Mouse (Mus musculus): Measurements from ENCODE around the gene Zbtb16. TPM values are rescaled to one million over a fixed set of nuclear protein-coding genes. Genes with fewer than 3 reads are reported as not detected.

The Zbtb16 gene
- polyA plus RNA-seq, 1 experiment from 2014 or later, result 2.3 TPM

- Histone ChIP-seq H3K9me3 (ENCODE audit: control insufficient read depth, low read length) (no peaks in the 10 kb centered on the region; the same call in 1 of the 2 replicates), H3K27ac (ENCODE audit: low read depth, low read length) (no peak overlapping the region), H3K4me2 (no peak overlapping the region), H3K9ac (ENCODE audit: low read depth, low read length) (no peak overlapping the region), H3K4me3 (ENCODE audit: low read depth, low read length) (no peak overlapping the region), H3K4me1 (replicated peaks; ENCODE audit: control insufficient read depth, insufficient read depth, low read length) (no peaks in the 10 kb centered on the region), H3K36me3 (ENCODE audit: control insufficient read depth, insufficient read depth, low read length) (no peaks in the 10 kb centered on the region), H3K27me3 (replicated peaks; ENCODE audit: control insufficient read depth, insufficient read depth, low read length) (peaks cover 8% of the 10 kb centered on the region)
- 78% methylated on average over 8 of the region's 8 CpGs for WGBS
- DNase-seq (ENCODE audit: low spot score), result no peak
- ATAC-seq (replicated peaks; ENCODE audit: low FRiP score), result no peak
Observed at GRCm38 (mm10) chr9:48640881-48641280, 195.1 kb downstream of the Zbtb16 start.

GRCm38 (mm10) chr9:48638176-48638803 lies 197.7 kb downstream of the Zbtb16 start:
- WGBS, result 60% methylated on average over 15 of the region's 15 CpGs
- peak; percentile 25 for DNase-seq (ENCODE audit: low spot score)
- peaks cover 8% of the 10 kb centered on the region for H3K27me3 ChIP-seq (replicated peaks; ENCODE audit: control insufficient read depth, insufficient read depth, low read length)

GRCm38 (mm10) chr9:48637161-48637560 lies 198.9 kb downstream of the Zbtb16 start:
- peak; percentile 10 for DNase-seq (ENCODE audit: low spot score)
- H3K9ac ChIP-seq (ENCODE audit: low read depth, low read length), result no peak overlapping the region

More at GRCm38 (mm10) chr9:48638176-48638803, 197.7 kb downstream of the Zbtb16 start:
- no peak overlapping the region for H3K4me2 ChIP-seq
- no peak overlapping the region for H3K27ac ChIP-seq (ENCODE audit: low read depth, low read length)
- H3K9me3 ChIP-seq (ENCODE audit: control insufficient read depth, low read length), result no peaks in the 10 kb centered on the region
- H3K4me3 ChIP-seq (ENCODE audit: low read depth, low read length), result no peak overlapping the region
- no peaks in the 10 kb centered on the region for H3K36me3 ChIP-seq (ENCODE audit: control insufficient read depth, insufficient read depth, low read length)
- no peak for ATAC-seq (replicated peaks; ENCODE audit: low FRiP score)
- H3K4me1 ChIP-seq (replicated peaks; ENCODE audit: control insufficient read depth, insufficient read depth, low read length), result no peaks in the 10 kb centered on the region
- H3K9ac ChIP-seq (ENCODE audit: low read depth, low read length), result no peak overlapping the region

GRCm38 (mm10) chr9:48635576-48636350 lies 200.3 kb downstream of the Zbtb16 start:
- H3K36me3 ChIP-seq (ENCODE audit: control insufficient read depth, insufficient read depth, low read length), result no peaks in the 10 kb centered on the region
- no peak overlapping the region for H3K9ac ChIP-seq (ENCODE audit: low read depth, low read length)
- H3K27ac ChIP-seq (ENCODE audit: low read depth, low read length), result no peak overlapping the region
- H3K4me1 ChIP-seq (replicated peaks; ENCODE audit: control insufficient read depth, insufficient read depth, low read length), result no peaks in the 10 kb centered on the region
- H3K9me3 ChIP-seq (ENCODE audit: control insufficient read depth, low read length), result no peaks in the 10 kb centered on the region
- peaks cover 8% of the 10 kb centered on the region for H3K27me3 ChIP-seq (replicated peaks; ENCODE audit: control insufficient read depth, insufficient read depth, low read length)
- no peak overlapping the region for H3K4me2 ChIP-seq
- no peak overlapping the region for H3K4me3 ChIP-seq (ENCODE audit: low read depth, low read length)
- WGBS, result 34% methylated on average over 18 of the region's 18 CpGs
- ATAC-seq (replicated peaks; ENCODE audit: low FRiP score) (no peak), DNase-seq (ENCODE audit: low spot score) (peak; percentile 27)

More at GRCm38 (mm10) chr9:48637161-48637560, 198.9 kb downstream of the Zbtb16 start:
- no peak overlapping the region for H3K4me3 ChIP-seq (ENCODE audit: low read depth, low read length)
- ATAC-seq (replicated peaks; ENCODE audit: low FRiP score), result no peak
- H3K9me3 ChIP-seq (ENCODE audit: control insufficient read depth, low read length), result no peaks in the 10 kb centered on the region
- peaks cover 8% of the 10 kb centered on the region for H3K27me3 ChIP-seq (replicated peaks; ENCODE audit: control insufficient read depth, insufficient read depth, low read length)
- H3K4me1 ChIP-seq (replicated peaks; ENCODE audit: control insufficient read depth, insufficient read depth, low read length), result no peaks in the 10 kb centered on the region
- 84% methylated on average over 7 of the region's 7 CpGs for WGBS
- H3K4me2 ChIP-seq, result no peak overlapping the region
- H3K36me3 ChIP-seq (ENCODE audit: control insufficient read depth, insufficient read depth, low read length), result no peaks in the 10 kb centered on the region
- H3K27ac ChIP-seq (ENCODE audit: low read depth, low read length), result no peak overlapping the region

GRCm38 (mm10) chr9:48633147-48633546 lies 202.9 kb downstream of the Zbtb16 start:
- no peaks in the 10 kb centered on the region for H3K4me1 ChIP-seq (replicated peaks; ENCODE audit: control insufficient read depth, insufficient read depth, low read length)
- peaks cover 8% of the 10 kb centered on the region for H3K27me3 ChIP-seq (replicated peaks; ENCODE audit: control insufficient read depth, insufficient read depth, low read length)
- DNase-seq (ENCODE audit: low spot score) (no peak), ATAC-seq (replicated peaks; ENCODE audit: low FRiP score) (no peak)
- no peaks in the 10 kb centered on the region for H3K36me3 ChIP-seq (ENCODE audit: control insufficient read depth, insufficient read depth, low read length)
- no peak overlapping the region for H3K27ac ChIP-seq (ENCODE audit: low read depth, low read length)
- H3K9me3 ChIP-seq (ENCODE audit: control insufficient read depth, low read length), result no peaks in the 10 kb centered on the region
- 77% methylated on average over 6 of the region's 6 CpGs for WGBS
- no peak overlapping the region for H3K4me2 ChIP-seq
- H3K9ac ChIP-seq (ENCODE audit: low read depth, low read length), result no peak overlapping the region
- no peak overlapping the region for H3K4me3 ChIP-seq (ENCODE audit: low read depth, low read length)

GRCm38 (mm10) chr9:48619268-48619667 lies 216.8 kb downstream of the Zbtb16 start:
- WGBS, result 74% methylated on average over 1 of the region's 1 CpGs
- no peak overlapping the region for H3K27ac ChIP-seq (ENCODE audit: low read depth, low read length)
- H3K27me3 ChIP-seq (replicated peaks; ENCODE audit: control insufficient read depth, insufficient read depth, low read length), result no peaks in the 10 kb centered on the region; the same call in 1 of the 2 replicates
- ATAC-seq (replicated peaks; ENCODE audit: low FRiP score), result no peak
- no peaks in the 10 kb centered on the region for H3K36me3 ChIP-seq (ENCODE audit: control insufficient read depth, insufficient read depth, low read length)
- no peaks in the 10 kb centered on the region for H3K9me3 ChIP-seq (ENCODE audit: control insufficient read depth, low read length)
- H3K4me3 ChIP-seq (ENCODE audit: low read depth, low read length), result no peak overlapping the region
- no peaks in the 10 kb centered on the region for H3K4me1 ChIP-seq (replicated peaks; ENCODE audit: control insufficient read depth, insufficient read depth, low read length)
- no peak overlapping the region for H3K9ac ChIP-seq (ENCODE audit: low read depth, low read length)
- H3K4me2 ChIP-seq, result no peak overlapping the region
- no peak for DNase-seq (ENCODE audit: low spot score)

GRCm38 (mm10) chr9:48618589-48618988 lies 217.4 kb downstream of the Zbtb16 start:
- Histone ChIP-seq H3K4me1 (replicated peaks; ENCODE audit: control insufficient read depth, insufficient read depth, low read length) (no peaks in the 10 kb centered on the region), H3K36me3 (ENCODE audit: control insufficient read depth, insufficient read depth, low read length) (no peaks in the 10 kb centered on the region), H3K9ac (ENCODE audit: low read depth, low read length) (no peak overlapping the region), H3K9me3 (ENCODE audit: control insufficient read depth, low read length) (no peaks in the 10 kb centered on the region), H3K27me3 (replicated peaks; ENCODE audit: control insufficient read depth, insufficient read depth, low read length) (no peaks in the 10 kb centered on the region; the same call in 1 of the 2 replicates), H3K4me2 (peak overlapping the region; percentile 33; the same call in 1 of the 2 replicates), H3K4me3 (ENCODE audit: low read depth, low read length) (no peak overlapping the region), H3K27ac (ENCODE audit: low read depth, low read length) (no peak overlapping the region)
- DNase-seq (ENCODE audit: low spot score), result peak; percentile 60
- ATAC-seq (replicated peaks; ENCODE audit: low FRiP score), result no peak
- WGBS, result 22% methylated on average over 6 of the region's 6 CpGs

GRCm38 (mm10) chr9:48618111-48618510 lies 217.9 kb downstream of the Zbtb16 start:
- WGBS, result 70% methylated on average over 8 of the region's 8 CpGs
- no peaks in the 10 kb centered on the region; the same call in 1 of the 2 replicates for H3K27me3 ChIP-seq (replicated peaks; ENCODE audit: control insufficient read depth, insufficient read depth, low read length)
- no peaks in the 10 kb centered on the region for H3K4me1 ChIP-seq (replicated peaks; ENCODE audit: control insufficient read depth, insufficient read depth, low read length)
- H3K4me3 ChIP-seq (ENCODE audit: low read depth, low read length), result no peak overlapping the region
- H3K4me2 ChIP-seq, result no peak overlapping the region
- ATAC-seq (replicated peaks; ENCODE audit: low FRiP score) (no peak), DNase-seq (ENCODE audit: low spot score) (no peak)
- H3K27ac ChIP-seq (ENCODE audit: low read depth, low read length), result no peak overlapping the region
- H3K9me3 ChIP-seq (ENCODE audit: control insufficient read depth, low read length), result no peaks in the 10 kb centered on the region
- H3K9ac ChIP-seq (ENCODE audit: low read depth, low read length), result no peak overlapping the region
- no peaks in the 10 kb centered on the region for H3K36me3 ChIP-seq (ENCODE audit: control insufficient read depth, insufficient read depth, low read length)
